Comparison of ENCODE assay signal across 9 mouse cellular contexts in the genomic region with DNA sequence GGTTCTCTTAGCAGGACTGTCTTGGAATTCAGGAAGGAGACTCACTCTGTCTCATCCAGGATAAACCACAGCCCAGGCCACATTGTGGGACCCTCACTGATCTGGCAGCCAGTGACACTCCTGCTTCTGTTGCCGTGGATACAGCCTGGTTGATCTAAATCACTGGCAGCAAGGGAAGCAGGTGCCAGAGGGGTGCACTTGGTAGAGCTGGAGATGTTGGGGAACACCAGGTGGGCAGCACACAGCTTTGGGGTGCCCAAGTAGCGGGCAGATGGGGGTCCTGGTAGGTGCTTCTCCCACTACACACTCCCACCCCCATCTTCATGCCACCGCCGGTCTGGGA. TPM values are rescaled to one million over a fixed set of nuclear protein-coding genes. Genes with fewer than 3 reads are reported as not detected.
DNase-seq lines count a peak whose midpoint lies in the region; ATAC-seq and TF ChIP-seq lines count a peak whose summit lies in the region.
"Had no signal": no experiment of that assay in that cellular context is flagged by ENCODE, and none has a peak within 500 bp of the region (broad histone marks: within the 10 kb centered on the region; RNA-seq: fewer than 3 reads in every experiment).

No protein-coding gene starts in this region.

- peak overlapping the region; percentile 50 for H3K9ac ChIP-seq in heart, embryonic 15.5 days
- peak overlapping the region; percentile 74 for H3K9ac ChIP-seq in forebrain, postnatal 0 days
- H3K9ac ChIP-seq in midbrain, embryonic 12.5 days (replicated peaks) = peak overlapping the region; percentile 75

- WGBS in heart, embryonic 15.5 days = 14% methylated on average over 4 of the region's 4 CpGs
- 12% methylated on average over 4 of the region's 4 CpGs for WGBS in forebrain, postnatal 0 days
- WGBS in midbrain, embryonic 12.5 days = 19% methylated on average over 4 of the region's 4 CpGs

- no peaks in the 10 kb centered on the region for H3K4me1 ChIP-seq in heart, embryonic 15.5 days (replicated peaks)
- H3K4me1 ChIP-seq in forebrain, postnatal 0 days (ENCODE audit: insufficient read depth) = peaks cover 3% of the 10 kb centered on the region; the same call in 1 of the 2 replicates
- H3K4me1 ChIP-seq in midbrain, embryonic 12.5 days = peaks cover 17% of the 10 kb centered on the region

- 0 out of 2 replicates have a peak overlapping the region, but pooled peaks have one; percentile 6 for H3K27ac ChIP-seq in heart, embryonic 15.5 days
- peak overlapping the region; percentile 81 for H3K27ac ChIP-seq in forebrain, postnatal 0 days (ENCODE audit: low read depth, low read length)
- H3K27ac ChIP-seq in midbrain, embryonic 12.5 days (replicated peaks) = peak overlapping the region; percentile 83

- no peak for DNase-seq in heart, postnatal 14 days
- peak; percentile 39 for DNase-seq in brain, adult 2 months (ENCODE audit: low read depth, low spot score)
- DNase-seq in forebrain, postnatal 0 days = peak; percentile 34
- no peak for DNase-seq in adipocyte (ENCODE audit: low spot score)
- DNase-seq in gastrocnemius, postnatal 10 days = no peak
- no peak for DNase-seq in urinary bladder, adult 18-20 months (ENCODE audit: low spot score in 2 of 2)
- DNase-seq: kidney, adult 11 months had no signal

- H3K36me3 ChIP-seq in heart, embryonic 15.5 days = no peaks in the 10 kb centered on the region
- H3K36me3 ChIP-seq in forebrain, postnatal 0 days (ENCODE audit: insufficient read depth) = no peaks in the 10 kb centered on the region
- H3K36me3 ChIP-seq in midbrain, embryonic 12.5 days = no peaks in the 10 kb centered on the region

- intact Hi-C loops in heart, postnatal 14 days (cut with DNase I) = no loop called here

- peaks cover 28% of the 10 kb centered on the region for H3K27me3 ChIP-seq in heart, embryonic 15.5 days
- no peaks in the 10 kb centered on the region; the same call in 1 of the 2 replicates for H3K27me3 ChIP-seq in forebrain, postnatal 0 days (ENCODE audit: insufficient read depth, low read length)
- peaks cover 60% of the 10 kb centered on the region for H3K27me3 ChIP-seq in midbrain, embryonic 12.5 days

- H3K4me2 ChIP-seq in heart, embryonic 15.5 days = peak overlapping the region; percentile 65
- H3K4me2 ChIP-seq in forebrain, postnatal 0 days (ENCODE audit: low read depth) = peak overlapping the region; percentile 61
- H3K4me2 ChIP-seq in midbrain, embryonic 12.5 days (replicated peaks) = peak overlapping the region; percentile 61

- TF ChIP-seq CTCF in forebrain, postnatal 0 days (IDR thresholded peaks at IDR 0.05; ENCODE audit: low read depth) = no peak

- H3K4me3 ChIP-seq in heart, embryonic 15.5 days = peak overlapping the region; percentile 59
- peak overlapping the region; percentile 54 for H3K4me3 ChIP-seq in forebrain, postnatal 0 days (ENCODE audit: low read depth, low read length)
- H3K4me3 ChIP-seq in midbrain, embryonic 12.5 days = peak overlapping the region; percentile 59

- no peaks in the 10 kb centered on the region for H3K9me3 ChIP-seq in heart, embryonic 15.5 days (replicated peaks)
- no peaks in the 10 kb centered on the region for H3K9me3 ChIP-seq in forebrain, postnatal 0 days (ENCODE audit: low read length)
- H3K9me3 ChIP-seq in midbrain, embryonic 12.5 days = no peaks in the 10 kb centered on the region

- ATAC-seq in heart, embryonic 15.5 days (replicated peaks; ENCODE audit: insufficient number of reproducible peaks, insufficient read depth, low FRiP score, low read depth) = no peak
- ATAC-seq in forebrain, postnatal 0 days = peak; percentile 36
- ATAC-seq in midbrain, embryonic 12.5 days (ENCODE audit: low FRiP score, low read depth) = peak; percentile 38

RNA-seq across cellular contexts. Expression of a gene that starts 0.5 kb away (rescaled TPM):
- polyA plus RNA-seq in heart, embryonic 15.5 days (2015; fragmentation: Nextera tagmentation; extraction: Ambion mirVana) = 2.4 and 2.7 TPM in 2 replicates
- total RNA-seq in heart, postnatal 14 days (2021) = 1 to 10 TPM; 1.7 to 2.4 TPM
- total RNA-seq in forebrain, postnatal 0 days (2014; rRNA removed) = 22.2 and 27.9 TPM in 2 replicates
- 6.9 and 7.1 TPM in 2 replicates for polyA plus RNA-seq in forebrain, postnatal 0 days (2015; fragmentation: Nextera tagmentation; extraction: Ambion mirVana)
- polyA plus RNA-seq in midbrain, embryonic 12.5 days (2016; fragmentation: Nextera tagmentation; extraction: Ambion mirVana) = 8.6 and 9.5 TPM in 2 replicates
- total RNA-seq in gastrocnemius, postnatal 10 days (2021) = 1 to 10 TPM; 2.2 to 3.3 TPM

RNA-seq across cellular contexts. Expression of a gene that starts 25.8 kb away (rescaled TPM):
- 15.6 and 18.3 TPM in 2 replicates for polyA plus RNA-seq in heart, embryonic 15.5 days (2015; fragmentation: Nextera tagmentation; extraction: Ambion mirVana)
- 10 to 100 TPM; 11.6 to 12.5 TPM for total RNA-seq in heart, postnatal 14 days (2021)
- total RNA-seq in forebrain, postnatal 0 days (2014; rRNA removed) = 39.5 and 51.7 TPM in 2 replicates
- polyA plus RNA-seq in forebrain, postnatal 0 days (2015; fragmentation: Nextera tagmentation; extraction: Ambion mirVana) = 27.5 and 39.7 TPM in 2 replicates
- 48.8 and 57.3 TPM in 2 replicates for polyA plus RNA-seq in midbrain, embryonic 12.5 days (2016; fragmentation: Nextera tagmentation; extraction: Ambion mirVana)
- total RNA-seq in gastrocnemius, postnatal 10 days (2021) = 10 to 100 TPM; 12.3 to 17.8 TPM

RNA-seq across cellular contexts. Expression of a gene that starts 40.7 kb away (rescaled TPM):
- 6.7 and 8.9 TPM in 2 replicates for polyA plus RNA-seq in heart, embryonic 15.5 days (2015; fragmentation: Nextera tagmentation; extraction: Ambion mirVana)
- total RNA-seq in heart, postnatal 14 days (2021) = 1 to 10 TPM; 3.2 to 3.8 TPM
- 14.2 and 20.8 TPM in 2 replicates for total RNA-seq in forebrain, postnatal 0 days (2014; rRNA removed)
- polyA plus RNA-seq in forebrain, postnatal 0 days (2015; fragmentation: Nextera tagmentation; extraction: Ambion mirVana) = 22.4 and 30.2 TPM in 2 replicates
- 20.0 and 20.7 TPM in 2 replicates for polyA plus RNA-seq in midbrain, embryonic 12.5 days (2016; fragmentation: Nextera tagmentation; extraction: Ambion mirVana)
- 1 to 10 TPM; 2.7 to 4.3 TPM for total RNA-seq in gastrocnemius, postnatal 10 days (2021)

Comparison
In these comparisons a context has a peak if more than half of its experiments do, and no peak if none do; other contexts are left out.
1. H3K27ac ChIP-seq: peak in every context shown above with its lines; median percentile 83 in midbrain, embryonic 12.5 days; 81 in forebrain, postnatal 0 days; 6 in heart, embryonic 15.5 days.
2. DNase-seq: peak in brain, adult 2 months (single experiment) and forebrain, postnatal 0 days (single experiment); none in heart, postnatal 14 days (0 of 2), adipocyte (single experiment), gastrocnemius, postnatal 10 days (single experiment) and urinary bladder, adult 18-20 months (0 of 2).
3. Peak in every context shown above with its lines, with median percentiles within 50 percentile points of each other: H3K4me2 ChIP-seq, H3K4me3 ChIP-seq and H3K9ac ChIP-seq.